Mouse (Mus musculus): ENCODE results near the gene Gm9970. TPM values are rescaled to one million over a fixed set of nuclear protein-coding genes. Genes with fewer than 3 reads are reported as not detected.

Gm9970 gene
- total and polyA plus RNA-seq, 3 experiments = 0.24 TPM; not detected in 2

DNA sequence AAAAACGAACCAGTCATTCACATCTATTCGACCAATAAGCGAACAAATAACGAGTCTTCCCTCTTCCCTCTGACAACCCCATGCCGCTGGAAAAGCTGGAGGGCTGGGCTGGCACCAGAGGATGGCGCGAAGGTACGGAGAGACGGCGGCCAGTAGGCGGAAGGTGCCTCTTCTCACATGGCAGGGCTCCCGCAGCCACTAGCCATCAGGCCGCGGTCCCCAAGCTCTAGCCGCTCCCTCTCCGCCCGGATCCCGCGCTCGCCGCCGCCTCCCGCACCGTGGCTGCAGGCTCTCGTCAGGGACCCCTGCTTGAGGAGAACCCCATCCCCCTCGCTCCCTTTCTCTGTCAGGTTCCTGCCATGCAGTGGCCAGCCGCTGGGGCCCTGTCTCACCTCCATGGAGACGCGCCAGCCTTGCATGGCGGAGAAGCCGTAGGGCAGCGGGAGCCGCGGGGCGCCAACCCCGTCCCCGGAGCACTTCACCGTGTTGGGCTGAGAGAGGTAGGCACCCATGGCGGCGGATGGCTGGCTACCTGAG, 21.1 kb downstream of the Gm9970 start (continued):
- TF ChIP-seq MXI1 (IDR thresholded peaks at IDR 0.05; ENCODE audit: low read depth, low read length) (no peak; the same call in 1 of the 2 replicates), SMC3 (IDR thresholded peaks at IDR 0.05; ENCODE audit: low read depth, low read length) (no peak), POLR2AphosphoS2 (IDR thresholded peaks at IDR 0.05; ENCODE audit: low read length) (no peak), RAD21 (IDR thresholded peaks at IDR 0.05; ENCODE audit: low read depth, low read length) (no peak), MEF2A (IDR thresholded peaks at IDR 0.05; ENCODE audit: extremely low read depth, insufficient replicate concordance, low read depth, low read length, poor library complexity, severe bottlenecking) (no peak), TCF12 (IDR thresholded peaks at IDR 0.05; ENCODE audit: low read depth, low read length) (no peak), POLR2AphosphoS5 (IDR thresholded peaks at IDR 0.05; ENCODE audit: borderline replicate concordance, low read depth, low read length) (no peak), ELF1 (IDR thresholded peaks at IDR 0.05; ENCODE audit: low read depth, low read length) (no peak), UBTF (IDR thresholded peaks at IDR 0.05; ENCODE audit: borderline replicate concordance, insufficient read depth, low read depth, low read length) (peak; percentile 82; the same call in 1 of the 2 replicates), RCOR1 (IDR thresholded peaks at IDR 0.05; ENCODE audit: low read depth, low read length) (no peak), E2F4 (IDR thresholded peaks at IDR 0.05; ENCODE audit: borderline replicate concordance, low read depth, low read length) (no peak), ETS1 (IDR thresholded peaks at IDR 0.05; ENCODE audit: low read depth, low read length) (no peak), KAT2A (conservative IDR thresholded peaks at IDR 0.05; ENCODE audit: low read depth, low read length) (no peak), NELFE (IDR thresholded peaks at IDR 0.05; ENCODE audit: low read depth, low read length) (no peak), MAFK (IDR thresholded peaks at IDR 0.05; ENCODE audit: borderline replicate concordance, low read depth, low read length) (no peak), CHD1 (IDR thresholded peaks at IDR 0.05; ENCODE audit: low read depth, low read length) (no peak), TBP (IDR thresholded peaks at IDR 0.05; ENCODE audit: low read depth, low read length) (peak; percentile 49; the same call in 1 of the 2 replicates), BHLHE40 (IDR thresholded peaks at IDR 0.05; ENCODE audit: borderline replicate concordance, low read depth, low read length) (no peak)

- H3K36me3 ChIP-seq (ENCODE audit: control insufficient read depth in 1 of 2, insufficient read depth in 2 of 2, low read length in 2 of 2) = peaks cover 17 to 43% of the 10 kb centered on the region in 2 experiments
- H3K79me2 ChIP-seq (ENCODE audit: control insufficient read depth, insufficient read depth, low read length, poor library complexity) = peaks cover 57% of the 10 kb centered on the region
- TF ChIP-seq EP300 (IDR thresholded peaks at IDR 0.05; ENCODE audit: low read depth in 1 of 2, low read length in 2 of 2) = no peak
- TF ChIP-seq MAZ (IDR thresholded peaks at IDR 0.05; ENCODE audit: low read depth, low read length) = peak; percentile 9; the same call in 1 of the 2 replicates
- TF ChIP-seq MAX (IDR thresholded peaks at IDR 0.05; ENCODE audit: low read length) = 0 out of 2 replicates have a peak, but pooled peaks have one; percentile 4
- TF ChIP-seq SIN3A (IDR thresholded peaks at IDR 0.05; ENCODE audit: low read length) = peak; percentile 54
- no peak for TF ChIP-seq POLR2AphosphoS2 (IDR thresholded peaks at IDR 0.05; ENCODE audit: low read length)
- no peak for TF ChIP-seq POLR2AphosphoS5 (IDR thresholded peaks at IDR 0.05; ENCODE audit: borderline replicate concordance, low read depth, low read length)
- TF ChIP-seq CHD1 (IDR thresholded peaks at IDR 0.05; ENCODE audit: low read depth, low read length) = peak; percentile 67; the same call in 1 of the 2 replicates
- 0 out of 2 replicates have a peak, but pooled peaks have one; percentile 50 for TF ChIP-seq E2F4 (IDR thresholded peaks at IDR 0.05; ENCODE audit: borderline replicate concordance, low read depth, low read length)
- TF ChIP-seq KAT2A (conservative IDR thresholded peaks at IDR 0.05; ENCODE audit: low read depth, low read length) = 0 out of 2 replicates have a peak, but pooled peaks have one; percentile 6
- TF ChIP-seq USF1 (IDR thresholded peaks at IDR 0.05; ENCODE audit: low read depth, low read length) = no peak
- TF ChIP-seq MXI1 (IDR thresholded peaks at IDR 0.05; ENCODE audit: low read depth, low read length) = peak; percentile 8
- TF ChIP-seq JUND (IDR thresholded peaks at IDR 0.05; ENCODE audit: low read depth, low read length) = no peak
- peaks cover 15 to 19% of the 10 kb centered on the region in 2 experiments for H3K4me1 ChIP-seq (ENCODE audit: control insufficient read depth in 1 of 2, insufficient read depth in 2 of 2, low read length in 2 of 2)
- no peaks in the 10 kb centered on the region for H3K9me3 ChIP-seq (replicated peaks; ENCODE audit: insufficient read depth, low read length)
- no peaks in the 10 kb centered on the region for H3K27me3 ChIP-seq (ENCODE audit: control insufficient read depth in 1 of 2, insufficient read depth in 2 of 2, low read length in 2 of 2)
- DNase-seq (ENCODE audit: low read depth, low spot score) = no peak
- peak overlapping the region; percentile 84 for H3K27ac ChIP-seq (ENCODE audit: control insufficient read depth, low read depth, low read length)
- H3K4me3 ChIP-seq (ENCODE audit: control insufficient read depth in 1 of 2, insufficient read depth in 1 of 2, low read depth in 2 of 2, low read length in 2 of 2) = peak overlapping the region; percentile 74
- H3K9ac ChIP-seq (ENCODE audit: control insufficient read depth, low read depth, low read length, poor library complexity, severe bottlenecking) = peak overlapping the region; percentile 95
Measured at GRCm38 (mm10) chr5:31219474-31219873, 21.6 kb downstream of the Gm9970 start.
